Mouse (Mus musculus) testis, adult 2 months (tissue): ENCODE data around the gene Ncapd2.

Experiments
- CTCF ChIP-seq: fragments of 200-500 bp; IDR thresholded peaks from 2 replicates; pipeline ENCODE4 v1.5.1; 2012; ENCODE audit warnings: low read depth, mild to moderate bottlenecking, inconsistent platforms, low read length, moderate library complexity; ENCODE audit not compliant: control insufficient read depth, insufficient read depth, insufficient replicate concordance
- POLR2A ChIP-seq: fragments of 200-500 bp; IDR thresholded peaks from 2 replicates; pipeline ENCODE4 v1.6.1; 2012; ENCODE audit warnings: low read depth, mild to moderate bottlenecking, inconsistent platforms, low read length, moderate library complexity; ENCODE audit not compliant: control insufficient read depth

GRCm38 (mm10) chr6:125145479-125145951 lies 46.0 kb downstream of the Ncapd2 start:
- TF ChIP-seq CTCF, result no peak
- no peak; the same call in 1 of the 2 replicates for TF ChIP-seq POLR2A
